Mouse (Mus musculus) lung, adult 2 months (tissue): Measurements from ENCODE around the gene Frat1.
A peak's percentile ranks its signal among the peaks of the same experiment; 100 is the strongest.

ENCODE experiments used
- CTCF ChIP-seq: fragments of 200-500 bp; IDR thresholded peaks from 2 replicates; pipeline ENCODE4 v1.5.1; 2011; ENCODE audit warnings: mild to moderate bottlenecking, low read length, control low read depth; ENCODE audit not compliant: insufficient read depth
- POLR2A ChIP-seq: fragments of 200-500 bp; IDR thresholded peaks from 2 replicates; pipeline ENCODE4 v1.6.1; 2011; ENCODE audit warnings: low read depth, mild to moderate bottlenecking, control low read depth, low read length, borderline replicate concordance; ENCODE audit errors: extremely low read depth

DNA sequence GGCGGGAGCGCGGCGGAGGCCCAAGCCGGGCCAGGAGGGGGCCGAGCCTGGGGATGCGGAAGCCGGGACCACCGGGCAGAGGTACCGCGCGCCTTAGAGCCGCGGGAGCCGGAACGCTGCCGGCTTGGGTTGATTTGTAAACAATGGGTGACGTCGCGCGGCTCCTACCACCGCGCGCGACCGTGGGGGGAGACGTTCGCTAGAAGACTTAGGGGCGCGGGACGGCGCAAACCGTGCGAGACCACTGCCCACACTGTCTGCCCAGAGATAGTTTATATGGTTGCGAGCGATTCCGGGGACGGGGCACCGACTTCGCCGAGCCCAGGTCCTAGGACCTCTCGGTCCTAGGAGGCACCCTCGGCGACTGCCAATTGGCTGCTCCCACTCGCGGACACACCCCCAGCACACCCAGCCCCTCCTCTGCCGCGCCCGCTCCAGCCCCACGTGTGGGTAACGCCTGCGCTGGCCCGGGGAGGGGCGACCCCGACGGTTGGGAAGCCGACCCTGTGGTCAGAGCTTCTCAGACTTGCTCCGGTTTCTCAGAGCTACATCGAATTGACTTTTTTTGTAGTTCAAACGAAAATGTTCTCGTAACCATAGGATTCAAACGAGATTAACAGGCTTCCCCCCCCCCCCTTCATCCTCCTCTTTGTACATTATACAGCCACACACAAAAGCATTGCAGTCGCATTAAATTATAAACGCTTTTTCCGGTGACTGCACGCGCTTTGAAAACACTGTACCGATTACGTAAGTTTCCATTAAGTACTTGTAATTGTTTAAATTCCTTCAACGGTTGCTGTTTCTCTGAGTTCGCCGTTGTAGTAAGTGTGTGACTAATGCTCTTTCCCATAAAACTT is 18.5 kb downstream of the Frat1 start, which contains the start of gene Frat2:
- no peak for TF ChIP-seq CTCF
- TF ChIP-seq POLR2A: peak; percentile 49; the same call in 1 of the 2 replicates
